Comparison of ENCODE assay signal across 9 mouse cellular contexts in genomic region chr6:97617774-97618173, GRCm38 (mm10). TPM values are rescaled to one million over a fixed set of nuclear protein-coding genes. Genes with fewer than 3 reads are reported as not detected.
A peak's percentile ranks its signal among the peaks of the same experiment; 100 is the strongest.
DNase-seq lines count a peak whose midpoint lies in the region; ATAC-seq and TF ChIP-seq lines count a peak whose summit lies in the region.
"Had no signal": no experiment of that assay in that cellular context is flagged by ENCODE, and none has a peak within 500 bp of the region (broad histone marks: within the 10 kb centered on the region; RNA-seq: fewer than 3 reads in every experiment).

No protein-coding gene starts in this region.

- H3K36me3 ChIP-seq in lung, embryonic 15.5 days = no peaks in the 10 kb centered on the region
- no peaks in the 10 kb centered on the region for H3K36me3 ChIP-seq in forebrain, embryonic 15.5 days
- H3K36me3 ChIP-seq in limb, embryonic 13.5 days = no peaks in the 10 kb centered on the region
- no peaks in the 10 kb centered on the region for H3K36me3 ChIP-seq in small intestine, adult 2 months (ENCODE audit: control insufficient read depth, insufficient read depth, low read length)

- 17% methylated on average over 7 of the region's 7 CpGs for WGBS in lung, embryonic 15.5 days
- WGBS in forebrain, embryonic 15.5 days = 24% methylated on average over 7 of the region's 7 CpGs
- WGBS in limb, embryonic 13.5 days = 27% methylated on average over 7 of the region's 7 CpGs
- WGBS in small intestine, adult 2 months = 15% methylated on average over 7 of the region's 7 CpGs

- no peaks in the 10 kb centered on the region for H3K9me3 ChIP-seq in lung, embryonic 15.5 days
- no peaks in the 10 kb centered on the region for H3K9me3 ChIP-seq in forebrain, embryonic 15.5 days
- H3K9me3 ChIP-seq in limb, embryonic 13.5 days = no peaks in the 10 kb centered on the region

- no peak for DNase-seq in lung, postnatal 36 days
- no peak for DNase-seq in adrenal gland, postnatal 25 days
- no peak for DNase-seq in adrenal gland, adult 8-10 months
- DNase-seq in right cerebral cortex, postnatal 10 days (ENCODE audit: low spot score in 2 of 2) = no peak

- H3K4me2 ChIP-seq in lung, embryonic 15.5 days = peak overlapping the region; percentile 98
- H3K4me2 ChIP-seq in forebrain, embryonic 15.5 days (replicated peaks) = peak overlapping the region; percentile 70
- peak overlapping the region; percentile 97 for H3K4me2 ChIP-seq in limb, embryonic 13.5 days (replicated peaks)

- no peak overlapping the region for H3K27ac ChIP-seq in lung, embryonic 15.5 days
- H3K27ac ChIP-seq in forebrain, embryonic 15.5 days (replicated peaks) = peak overlapping the region; percentile 99
- H3K27ac ChIP-seq in limb, embryonic 13.5 days = no peak overlapping the region
- no peak overlapping the region for H3K27ac ChIP-seq in small intestine, adult 2 months (ENCODE audit: insufficient read depth, low read depth, low read length)

- H3K27me3 ChIP-seq in lung, embryonic 15.5 days = 0 out of 2 replicates have a peak, but pooled peaks cover 14% of the 10 kb centered on the region
- no peaks in the 10 kb centered on the region for H3K27me3 ChIP-seq in forebrain, embryonic 15.5 days
- H3K27me3 ChIP-seq in limb, embryonic 13.5 days = peaks cover 46% of the 10 kb centered on the region
- H3K27me3 ChIP-seq in small intestine, adult 2 months (ENCODE audit: control insufficient read depth, insufficient read depth, low read length) = peaks cover 13% of the 10 kb centered on the region

- no peak for TF ChIP-seq CTCF in small intestine, adult 2 months (IDR thresholded peaks at IDR 0.05; ENCODE audit: extremely low read depth, insufficient read length, insufficient replicate concordance, low read depth, low read length)

- H3K9ac ChIP-seq in lung, embryonic 15.5 days = peak overlapping the region; percentile 57; the same call in 1 of the 2 replicates
- H3K9ac ChIP-seq in forebrain, embryonic 15.5 days (replicated peaks) = peak overlapping the region; percentile 91
- H3K9ac ChIP-seq in limb, embryonic 13.5 days = peak overlapping the region; percentile 77

- no peak for ATAC-seq in lung, embryonic 15.5 days (ENCODE audit: borderline replicate concordance, extremely low read depth, low FRiP score, low TSS enrichment)
- ATAC-seq in forebrain, embryonic 15.5 days (replicated peaks) = no peak
- ATAC-seq in limb, embryonic 13.5 days (ENCODE audit: low FRiP score, low read depth) = no peak

- TF ChIP-seq POLR2A in small intestine, adult 2 months (IDR thresholded peaks at IDR 0.05; ENCODE audit: low read depth, low read length) = no peak

- H3K4me3 ChIP-seq in lung, embryonic 15.5 days = peak overlapping the region; percentile 69
- H3K4me3 ChIP-seq in forebrain, embryonic 15.5 days = peak overlapping the region; percentile 94
- H3K4me3 ChIP-seq in limb, embryonic 13.5 days = peak overlapping the region; percentile 70
- H3K4me3 ChIP-seq in small intestine, adult 2 months (ENCODE audit: low read depth, low read length) = peak overlapping the region; percentile 63
- H3K4me3 ChIP-seq: myocyte had no signal

- H3K4me1 ChIP-seq in lung, embryonic 15.5 days = peaks cover 23% of the 10 kb centered on the region
- H3K4me1 ChIP-seq in forebrain, embryonic 15.5 days = peaks cover 44% of the 10 kb centered on the region
- peaks cover 22% of the 10 kb centered on the region for H3K4me1 ChIP-seq in limb, embryonic 13.5 days
- H3K4me1 ChIP-seq in small intestine, adult 2 months (ENCODE audit: control insufficient read depth, insufficient read depth, insufficient read length, low read length) = no peaks in the 10 kb centered on the region

RNA-seq across cellular contexts. Expression of gene Frmd4b, which starts 0.4 kb away (rescaled TPM):
- polyA plus RNA-seq in lung, embryonic 15.5 days (2015; fragmentation: Nextera tagmentation; extraction: Ambion mirVana) = 14.5 and 15.7 TPM in 2 replicates
- 49.0 and 51.0 TPM in 2 replicates for polyA plus RNA-seq in forebrain, embryonic 15.5 days (2015; fragmentation: Nextera tagmentation; extraction: Ambion mirVana)
- 11.1 and 14.0 TPM in 2 replicates for polyA plus RNA-seq in limb, embryonic 13.5 days (2015; fragmentation: Nextera tagmentation; extraction: Ambion mirVana)
- 2.6 and 4.8 TPM in 2 replicates for polyA plus RNA-seq in small intestine, adult 2 months (2012; rRNA removed)
- total RNA-seq in adrenal gland, postnatal 25 days (2021) = 21.3 and 25.3 TPM in 2 replicates
- total RNA-seq in adrenal gland, adult 8-10 months (2022) = 10 to 100 TPM; 19.7 to 35.2 (median 26.5) TPM
